Mouse (Mus musculus): ENCODE results near the gene Olfr985. TPM values are rescaled to one million over a fixed set of nuclear protein-coding genes. Genes with fewer than 3 reads are reported as not detected.

The Olfr985 gene
- not detected in 2 replicates for polyA plus RNA-seq (2016; fragmentation: Nextera tagmentation; extraction: Ambion mirVana)

GRCm38 (mm10) chr9:40130084-40130483 lies at the start of gene Olfr985:
Olfr985 (minus strand) TSS chr9:40130184.
- Histone ChIP-seq H3K27ac (no peak within 1 kb of the TSS), H3K27me3 (ENCODE audit: insufficient read depth, poor library complexity, severe bottlenecking) (no peaks in the 10 kb centered on the region), H3K9me3 (no peaks in the 10 kb centered on the region), H3K36me3 (no peaks in the 10 kb centered on the region), H3K4me3 (no peak within 1 kb of the TSS), H3K4me1 (no peaks in the 10 kb centered on the region)
- 69% methylated on average over 1 of the region's 1 CpGs for WGBS
- no peak for DNase-seq (ENCODE audit: low spot score)

DNA sequence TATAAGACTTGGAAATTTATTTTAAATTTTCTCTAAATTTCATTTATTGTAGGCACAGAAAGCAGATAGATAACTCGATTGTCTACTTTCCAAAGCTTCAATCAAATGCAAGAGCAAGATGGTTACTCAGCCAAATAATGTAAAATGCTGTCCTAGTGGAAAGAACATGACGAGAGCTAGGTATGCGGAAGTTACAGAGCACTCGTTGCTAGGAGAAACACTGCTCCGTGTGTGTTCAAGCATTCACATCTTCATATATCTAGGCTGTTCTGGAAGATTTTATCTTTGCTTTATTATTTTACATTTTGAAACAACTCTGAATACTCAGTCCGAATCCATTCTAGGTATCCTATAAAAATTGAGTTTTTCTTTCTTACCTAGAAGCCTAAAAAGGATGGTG lies 47.0 kb upstream of the Olfr985 start:
- Histone ChIP-seq H3K27me3 (ENCODE audit: insufficient read depth, poor library complexity, severe bottlenecking) (no peaks in the 10 kb centered on the region), H3K4me1 (no peaks in the 10 kb centered on the region), H3K36me3 (no peaks in the 10 kb centered on the region), H3K9me3 (no peaks in the 10 kb centered on the region), H3K4me3 (no peak overlapping the region), H3K27ac (no peak overlapping the region)
- 83% methylated on average over 6 of the region's 6 CpGs for WGBS
- DNase-seq (ENCODE audit: low spot score): no peak

GRCm38 (mm10) chr9:40166446-40166845 lies 36.5 kb upstream of the Olfr985 start:
- no peaks in the 10 kb centered on the region for H3K4me1 ChIP-seq
- no peaks in the 10 kb centered on the region for H3K27me3 ChIP-seq (ENCODE audit: insufficient read depth, poor library complexity, severe bottlenecking)
- H3K27ac ChIP-seq: no peak overlapping the region
- H3K4me3 ChIP-seq: no peak overlapping the region
- 92% methylated on average over 1 of the region's 1 CpGs for WGBS
- no peaks in the 10 kb centered on the region for H3K9me3 ChIP-seq
- no peak for DNase-seq (ENCODE audit: low spot score)
- no peaks in the 10 kb centered on the region for H3K36me3 ChIP-seq

GRCm38 (mm10) chr9:40155118-40155644 lies 25.2 kb upstream of the Olfr985 start:
- Histone ChIP-seq H3K4me3 (no peak overlapping the region), H3K27ac (no peak overlapping the region), H3K9me3 (no peaks in the 10 kb centered on the region), H3K4me1 (no peaks in the 10 kb centered on the region), H3K36me3 (no peaks in the 10 kb centered on the region), H3K27me3 (ENCODE audit: insufficient read depth, poor library complexity, severe bottlenecking) (no peaks in the 10 kb centered on the region)
- no peak for DNase-seq (ENCODE audit: low spot score)
- 70% methylated on average over 4 of the region's 4 CpGs for WGBS

DNA sequence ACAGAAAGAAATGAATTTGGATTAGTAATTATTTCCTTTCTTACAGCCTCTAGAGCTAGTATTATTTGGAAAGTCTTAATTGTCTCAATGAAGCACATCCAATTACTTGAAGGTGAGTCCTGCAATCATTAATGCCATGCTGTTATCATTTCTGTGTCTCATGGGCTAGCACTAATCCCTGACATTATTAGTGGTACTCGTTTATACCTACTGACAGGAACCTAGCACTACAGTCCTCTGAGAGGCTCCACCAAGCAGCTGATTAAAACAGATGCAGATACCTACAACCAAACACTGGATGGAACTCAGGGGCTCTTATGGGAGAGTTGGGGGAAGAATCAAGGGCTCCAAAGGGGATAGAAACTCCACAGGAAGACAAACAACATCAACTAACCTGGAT lies 11.6 kb upstream of the Olfr985 start:
- WGBS: 60% methylated on average over 1 of the region's 1 CpGs
- Histone ChIP-seq H3K4me1 (no peaks in the 10 kb centered on the region), H3K27ac (no peak overlapping the region), H3K9me3 (no peaks in the 10 kb centered on the region), H3K27me3 (ENCODE audit: insufficient read depth, poor library complexity, severe bottlenecking) (no peaks in the 10 kb centered on the region), H3K36me3 (no peaks in the 10 kb centered on the region), H3K4me3 (no peak overlapping the region)
- no peak for DNase-seq (ENCODE audit: low spot score)

DNA sequence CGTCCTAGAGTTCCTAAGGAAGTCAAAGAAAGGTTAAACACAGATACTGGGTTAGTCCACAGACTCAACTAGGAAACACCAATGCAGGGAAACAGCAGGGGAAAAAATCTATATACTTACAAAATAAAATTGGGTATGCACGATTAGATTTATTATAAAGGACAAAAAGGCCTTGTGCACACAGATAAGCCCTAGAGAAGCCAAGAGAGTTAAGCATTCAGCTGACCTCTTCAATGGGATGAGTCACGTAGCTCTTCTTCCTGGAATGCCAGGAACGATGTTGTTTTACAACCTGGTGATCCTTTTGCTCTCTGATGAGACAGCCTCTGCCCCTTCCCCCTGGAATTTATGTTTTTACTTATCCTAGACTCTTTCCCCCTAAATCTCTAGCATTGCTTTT lies 9.5 kb upstream of the Olfr985 start:
- no peaks in the 10 kb centered on the region for H3K9me3 ChIP-seq
- no peak overlapping the region for H3K4me3 ChIP-seq
- no peaks in the 10 kb centered on the region for H3K36me3 ChIP-seq
- 58% methylated on average over 4 of the region's 4 CpGs for WGBS
- no peak overlapping the region for H3K27ac ChIP-seq
- no peaks in the 10 kb centered on the region for H3K4me1 ChIP-seq
- no peak for DNase-seq (ENCODE audit: low spot score)
- no peaks in the 10 kb centered on the region for H3K27me3 ChIP-seq (ENCODE audit: insufficient read depth, poor library complexity, severe bottlenecking)

DNA sequence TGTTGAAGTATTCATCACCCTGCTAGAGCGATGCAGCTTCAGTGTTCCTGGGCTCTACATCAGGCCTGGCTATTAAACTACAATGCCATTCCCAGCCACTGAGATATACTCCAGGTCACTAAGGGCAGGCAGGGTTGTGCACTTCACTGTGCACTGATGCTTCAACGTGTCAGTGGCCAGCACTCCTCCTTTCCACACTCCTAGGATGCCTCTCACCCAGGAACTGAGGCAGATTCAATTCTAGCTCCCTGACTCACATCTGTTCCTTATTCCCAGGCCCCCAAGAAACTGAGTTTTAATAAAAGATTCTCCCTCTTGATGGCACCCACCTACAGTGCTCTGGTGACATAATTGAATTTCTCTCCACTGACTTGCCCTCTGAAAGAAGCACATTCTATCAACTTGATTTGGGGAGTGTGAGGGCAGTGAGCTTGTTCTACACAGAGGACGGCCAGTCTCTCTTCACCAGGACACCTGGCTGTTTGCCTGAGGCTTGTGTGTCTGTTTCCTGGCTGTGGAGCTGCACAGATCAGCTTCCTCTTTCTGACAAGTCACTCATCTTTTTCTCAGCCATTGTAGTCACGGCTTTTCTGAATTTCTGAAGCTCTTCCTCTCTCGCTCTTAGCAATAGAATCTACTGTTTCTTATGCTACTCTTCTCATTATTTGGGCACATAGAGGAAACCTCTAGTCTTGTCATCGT lies 7.2 kb upstream of the Olfr985 start:
- 75% methylated on average over 6 of the region's 6 CpGs for WGBS

GRCm38 (mm10) chr9:40130556-40130955 lies 572 bp upstream of the Olfr985 start:
- no peak for DNase-seq (ENCODE audit: low spot score)
- no peaks in the 10 kb centered on the region for H3K36me3 ChIP-seq
- H3K4me1 ChIP-seq: no peaks in the 10 kb centered on the region
- H3K4me3 ChIP-seq: no peak overlapping the region
- no peak overlapping the region for H3K27ac ChIP-seq
- no peaks in the 10 kb centered on the region for H3K27me3 ChIP-seq (ENCODE audit: insufficient read depth, poor library complexity, severe bottlenecking)
- 83% methylated on average over 1 of the region's 1 CpGs for WGBS
- no peaks in the 10 kb centered on the region for H3K9me3 ChIP-seq

More for the DNA sequence above, 7.2 kb upstream of the Olfr985 start:
- H3K9me3 ChIP-seq: no peaks in the 10 kb centered on the region
- no peaks in the 10 kb centered on the region for H3K27me3 ChIP-seq (ENCODE audit: insufficient read depth, poor library complexity, severe bottlenecking)
- no peak overlapping the region for H3K27ac ChIP-seq
- no peaks in the 10 kb centered on the region for H3K36me3 ChIP-seq
- no peak for DNase-seq (ENCODE audit: low spot score)
- H3K4me1 ChIP-seq: no peaks in the 10 kb centered on the region
- no peak overlapping the region for H3K4me3 ChIP-seq

GRCm38 (mm10) chr9:40117287-40117659 lies 12.7 kb downstream of the Olfr985 start:
- WGBS: 80% methylated on average over 5 of the region's 5 CpGs
- H3K27ac ChIP-seq: no peak overlapping the region
- DNase-seq (ENCODE audit: low spot score): no peak
- H3K36me3 ChIP-seq: no peaks in the 10 kb centered on the region
- no peaks in the 10 kb centered on the region for H3K9me3 ChIP-seq
- H3K4me3 ChIP-seq: no peak overlapping the region
- H3K4me1 ChIP-seq: no peaks in the 10 kb centered on the region
- no peaks in the 10 kb centered on the region for H3K27me3 ChIP-seq (ENCODE audit: insufficient read depth, poor library complexity, severe bottlenecking)

DNA sequence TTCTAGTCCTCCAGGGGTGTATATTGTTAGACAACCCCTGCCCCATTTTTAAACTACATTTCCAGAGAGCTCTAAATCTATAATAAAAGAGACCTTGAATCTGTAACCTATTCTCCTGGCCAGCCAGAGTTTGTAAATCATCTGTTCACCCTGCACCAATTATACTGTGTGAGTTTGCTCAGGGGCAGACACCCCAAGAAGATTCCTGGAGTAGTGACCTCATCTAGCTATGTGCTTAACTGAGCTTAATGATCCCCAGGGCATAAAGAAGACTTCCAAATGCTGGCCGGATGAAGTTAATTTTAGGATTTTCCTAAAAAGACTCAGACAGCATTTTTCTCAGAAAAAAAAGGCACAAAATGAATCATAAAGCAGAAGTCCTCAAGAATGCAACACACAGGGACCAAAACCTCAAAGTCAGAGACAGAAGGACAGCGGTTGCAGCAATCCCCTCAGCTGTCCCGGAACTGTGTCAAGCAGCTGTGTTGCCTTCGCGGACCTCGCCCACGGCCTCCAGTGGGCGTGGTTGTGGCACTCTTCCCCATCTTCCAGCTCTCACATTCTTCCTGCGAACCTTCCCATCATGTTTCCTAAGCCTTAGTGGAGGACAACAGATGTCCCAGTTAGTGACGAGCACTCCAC lies 13.2 kb downstream of the Olfr985 start:
- H3K27me3 ChIP-seq (ENCODE audit: insufficient read depth, poor library complexity, severe bottlenecking): no peaks in the 10 kb centered on the region
- H3K4me3 ChIP-seq: no peak overlapping the region
- H3K27ac ChIP-seq: no peak overlapping the region
- no peaks in the 10 kb centered on the region for H3K36me3 ChIP-seq
- WGBS: 63% methylated on average over 10 of the region's 10 CpGs
- no peaks in the 10 kb centered on the region for H3K9me3 ChIP-seq
- H3K4me1 ChIP-seq: no peaks in the 10 kb centered on the region
- no peak for DNase-seq (ENCODE audit: low spot score)

DNA sequence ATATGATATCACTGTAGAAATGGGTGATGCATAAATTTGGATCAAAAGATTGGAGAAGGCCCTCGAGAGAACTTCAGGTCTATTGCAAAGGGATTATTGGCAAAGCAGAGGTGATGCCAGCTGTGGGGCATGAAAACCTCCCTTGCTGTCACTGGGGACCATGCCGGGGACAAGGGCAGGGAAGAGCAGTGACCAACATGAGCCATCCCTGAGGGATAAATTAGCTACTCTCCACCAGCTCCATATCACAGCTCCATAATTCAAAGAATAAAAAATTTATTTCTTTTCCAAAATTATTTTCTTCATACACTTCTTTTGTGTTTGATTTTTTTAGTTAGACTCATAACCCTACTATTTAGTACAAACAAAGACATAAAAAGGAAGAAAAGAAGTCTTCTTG lies 15.9 kb downstream of the Olfr985 start, which contains the start of gene Olfr984:
Gene Olfr984 (minus strand): TSS at position 101 of the 400 bp plus-strand sequence.
- DNase-seq (ENCODE audit: low spot score): no peak
- 81% methylated on average over 2 of the region's 2 CpGs for whole genome bisulfite sequencing
- Histone ChIP-seq H3K36me3 (no peaks in the 10 kb centered on the region), H3K9me3 (no peaks in the 10 kb centered on the region), H3K4me1 (no peaks in the 10 kb centered on the region), H3K27me3 (ENCODE audit: insufficient read depth, poor library complexity, severe bottlenecking) (no peaks in the 10 kb centered on the region), H3K27ac (no peak within 1 kb of the TSS), H3K4me3 (no peak within 1 kb of the TSS)

GRCm38 (mm10) chr9:40094769-40095168 lies 35.2 kb downstream of the Olfr985 start:
- Histone ChIP-seq H3K27ac (no peak overlapping the region), H3K36me3 (no peaks in the 10 kb centered on the region), H3K27me3 (ENCODE audit: insufficient read depth, poor library complexity, severe bottlenecking) (no peaks in the 10 kb centered on the region), H3K4me3 (no peak overlapping the region), H3K9me3 (no peaks in the 10 kb centered on the region), H3K4me1 (no peaks in the 10 kb centered on the region)
- no peak for DNase-seq (ENCODE audit: low spot score)
- WGBS: 62% methylated on average over 3 of the region's 3 CpGs

DNA sequence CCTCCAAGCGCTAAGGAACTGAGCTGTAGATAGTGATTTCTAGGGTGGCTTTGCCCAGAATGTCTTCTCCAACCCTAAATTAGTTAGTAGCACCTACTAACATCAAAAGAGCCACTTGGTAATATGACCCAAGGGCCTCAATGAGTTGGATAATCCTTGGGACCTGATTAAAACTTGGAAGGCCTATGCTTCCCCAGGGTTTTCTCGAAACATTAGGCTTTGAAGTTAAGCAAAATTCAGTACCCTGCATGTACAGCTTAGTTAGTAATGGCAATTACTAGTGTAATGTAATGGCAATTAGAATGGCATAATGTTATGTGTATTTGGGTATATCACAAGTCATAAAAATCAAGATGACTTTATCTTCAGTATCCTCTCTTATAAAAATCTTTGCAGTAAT lies 36.5 kb downstream of the Olfr985 start, which contains the start of gene Olfr983:
Gene Olfr983 (minus strand): TSS at position 101 of the 400 bp plus-strand sequence.
- DNase-seq (ENCODE audit: low spot score): no peak
- H3K36me3 ChIP-seq: no peaks in the 10 kb centered on the region
- no peak within 1 kb of the TSS for H3K4me3 ChIP-seq
- H3K27ac ChIP-seq: no peak within 1 kb of the TSS
- H3K9me3 ChIP-seq: no peaks in the 10 kb centered on the region
- H3K4me1 ChIP-seq: no peaks in the 10 kb centered on the region
- 76% methylated on average over 2 of the region's 2 CpGs for WGBS
- H3K27me3 ChIP-seq (ENCODE audit: insufficient read depth, poor library complexity, severe bottlenecking): no peaks in the 10 kb centered on the region

Data from heart, embryonic 10.5 days (tissue).